In the genomic region with DNA sequence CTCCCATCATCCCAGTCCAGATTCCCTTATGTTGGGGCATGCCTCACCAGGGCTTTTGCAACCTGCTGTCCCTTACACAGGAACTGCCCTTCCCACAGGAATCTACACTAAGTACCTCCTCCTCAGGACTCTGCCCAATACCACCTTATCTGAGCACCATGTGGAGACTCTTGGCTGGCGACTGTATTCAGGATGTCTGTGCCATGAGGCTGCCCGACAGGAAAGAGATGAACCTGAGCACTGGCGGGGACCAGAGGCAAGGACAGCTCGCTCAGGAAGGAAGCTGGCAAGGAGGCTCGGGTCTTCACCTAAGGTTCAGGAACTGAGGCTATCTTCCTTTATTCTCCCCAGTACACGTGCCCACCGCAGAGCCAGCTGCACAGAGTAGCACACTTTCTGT, we compare ENCODE assay signal across 18 mouse cellular contexts. TPM values are rescaled to one million over a fixed set of nuclear protein-coding genes. Genes with fewer than 3 reads are reported as not detected.
DNase-seq lines count a peak whose midpoint lies in the region; ATAC-seq lines count a peak whose summit lies in the region.
"Had no signal": no experiment of that assay in that cellular context is flagged by ENCODE, and none has a peak within 500 bp of the region (broad histone marks: within the 10 kb centered on the region; RNA-seq: fewer than 3 reads in every experiment).

No protein-coding gene starts in this region.

- H3K4me3 ChIP-seq in hindbrain, embryonic 10.5 days: no peak overlapping the region
- no peak overlapping the region for H3K4me3 ChIP-seq in hindbrain, embryonic 14.5 days (replicated peaks; ENCODE audit: low read length)
- H3K4me3 ChIP-seq: embryonic facial prominence, embryonic 13.5 days; intestine, embryonic 15.5 days; limb, embryonic 13.5 days; neural tube, embryonic 13.5 days had no signal

- H3K4me1 ChIP-seq in hindbrain, embryonic 10.5 days (replicated peaks): peaks cover 18% of the 10 kb centered on the region; the same call in 1 of the 2 replicates
- H3K4me1 ChIP-seq in hindbrain, embryonic 14.5 days (replicated peaks; ENCODE audit: control insufficient read depth, insufficient read depth, low read length): 0 out of 2 replicates have a peak, but pooled peaks cover 9% of the 10 kb centered on the region
- H3K4me1 ChIP-seq: embryonic facial prominence, embryonic 13.5 days; intestine, embryonic 15.5 days; limb, embryonic 13.5 days had no signal

- no peak overlapping the region for H3K4me2 ChIP-seq in hindbrain, embryonic 14.5 days (replicated peaks)
- H3K4me2 ChIP-seq: embryonic facial prominence, embryonic 13.5 days; intestine, embryonic 15.5 days; limb, embryonic 13.5 days; neural tube, embryonic 13.5 days had no signal

- H3K9me3 ChIP-seq in hindbrain, embryonic 10.5 days: no peaks in the 10 kb centered on the region
- no peaks in the 10 kb centered on the region for H3K9me3 ChIP-seq in hindbrain, embryonic 14.5 days (ENCODE audit: control insufficient read depth, low read length)
- H3K9me3 ChIP-seq: embryonic facial prominence, embryonic 13.5 days; intestine, embryonic 15.5 days; limb, embryonic 13.5 days; neural tube, embryonic 13.5 days had no signal

- ATAC-seq in hindbrain, embryonic 14.5 days (ENCODE audit: low FRiP score): no peak
- ATAC-seq: intestine, embryonic 15.5 days had no signal

- peak overlapping the region; percentile 53; the same call in 1 of the 2 replicates for H3K27ac ChIP-seq in hindbrain, embryonic 10.5 days
- no peak overlapping the region for H3K27ac ChIP-seq in hindbrain, embryonic 14.5 days
- H3K27ac ChIP-seq: intestine, embryonic 15.5 days; limb, embryonic 13.5 days; neural tube, embryonic 13.5 days had no signal

- DNase-seq in cerebellum, postnatal 10 days: peak; percentile 15 to 22
- no peak for DNase-seq in cerebellum, adult 9-11 months
- DNase-seq in hindbrain, embryonic 10.5 days (ENCODE audit: low spot score): no peak
- no peak for DNase-seq in hindbrain, embryonic 14.5 days (ENCODE audit: low spot score)
- DNase-seq in thymus, postnatal 4 days: peak; percentile 16
- DNase-seq in thymus, adult 18-20 months: no peak
- DNase-seq in layer of hippocampus, postnatal 10 days (ENCODE audit: low spot score in 2 of 2): no peak
- DNase-seq in yolk sac, embryonic 10.5 days (ENCODE audit: low spot score): no peak
- DNase-seq: B cell, adult 2 months; cerebellum, adult 11 months; layer of hippocampus, postnatal 36 days; midbrain, embryonic 14.5 days; right cerebral cortex, postnatal 14 days had no signal

- no peak overlapping the region for H3K9ac ChIP-seq in hindbrain, embryonic 14.5 days
- H3K9ac ChIP-seq: embryonic facial prominence, embryonic 13.5 days; intestine, embryonic 15.5 days; limb, embryonic 13.5 days; neural tube, embryonic 13.5 days had no signal

- no peaks in the 10 kb centered on the region for H3K27me3 ChIP-seq in hindbrain, embryonic 10.5 days (ENCODE audit: insufficient read depth, poor library complexity, severe bottlenecking)
- H3K27me3 ChIP-seq in hindbrain, embryonic 14.5 days (ENCODE audit: control insufficient read depth, insufficient read depth, low read length): no peaks in the 10 kb centered on the region
- H3K27me3 ChIP-seq: intestine, embryonic 15.5 days; limb, embryonic 13.5 days; neural tube, embryonic 13.5 days had no signal

- WGBS in hindbrain, embryonic 10.5 days: 70% methylated on average over 7 of the region's 7 CpGs
- WGBS in hindbrain, embryonic 14.5 days: 81% methylated on average over 7 of the region's 7 CpGs

- no peaks in the 10 kb centered on the region for H3K36me3 ChIP-seq in hindbrain, embryonic 10.5 days
- H3K36me3 ChIP-seq in hindbrain, embryonic 14.5 days (replicated peaks; ENCODE audit: control insufficient read depth, insufficient read depth): no peaks in the 10 kb centered on the region
- H3K36me3 ChIP-seq: embryonic facial prominence, embryonic 13.5 days; intestine, embryonic 15.5 days; limb, embryonic 13.5 days; neural tube, embryonic 13.5 days had no signal

RNA-seq across cellular contexts. Expression of gene Rapgef5, which starts 36.6 kb away (rescaled TPM):
- polyA plus RNA-seq in hindbrain, embryonic 10.5 days (2016; fragmentation: Nextera tagmentation; extraction: Ambion mirVana): 8.1 and 16.0 TPM in 2 replicates
- 38.3 and 45.8 TPM in 2 replicates for polyA plus RNA-seq in hindbrain, embryonic 14.5 days (2014; fragmentation: Nextera tagmentation; extraction: Ambion mirVana)
- 10 to 100 TPM; 91.7 to 98.0 TPM for total RNA-seq in layer of hippocampus, postnatal 10 days (2021)
- total RNA-seq: MEL had no signal

Comparison
In these comparisons a context has a peak if more than half of its experiments do, and no peak if none do; other contexts are left out.
1. DNase-seq: peak in cerebellum, postnatal 10 days (2 of 2) and thymus, postnatal 4 days (single experiment); none in cerebellum, adult 9-11 months (single experiment), hindbrain, embryonic 10.5 days (single experiment), hindbrain, embryonic 14.5 days (single experiment), thymus, adult 18-20 months (0 of 2), layer of hippocampus, postnatal 10 days (0 of 2) and yolk sac, embryonic 10.5 days (single experiment).